Mouse (Mus musculus) E14TG2a.4 (cell line): ENCODE results near the gene Clta.

Source experiments
- CTCF ChIP-seq: conservative IDR thresholded peaks from 2 replicates; pipeline ENCODE4 v1.5.1; 2014; ENCODE audit warnings: low read length
- NANOG ChIP-seq: IDR thresholded peaks from 2 replicates; pipeline ENCODE4 v1.6.1; 2014; ENCODE audit warnings: borderline replicate concordance, low read length, mixed read lengths
- POU5F1 ChIP-seq: IDR thresholded peaks from 2 replicates; pipeline ENCODE4 v1.6.1; 2014; ENCODE audit warnings: low read length, borderline replicate concordance

- TF ChIP-seq CTCF (no peak), NANOG (no peak), POU5F1 (no peak)
Measured at GRCm38 (mm10) chr4:44031521-44031920, 27.3 kb downstream of the Clta start.
